Mouse (Mus musculus): ENCODE data around the gene Cldn24.
"Not testable (repeated sequence)": the region's sequence is repeated elsewhere in the genome, so short reads cannot be mapped to it uniquely, and the experiment has no call there.

Gene Cldn24

GRCm38 (mm10) chr8:47821843-47822242 lies at the start of gene Cldn24:
Cldn24 (plus strand) TSS chr8:47822143.
- DNase-seq (ENCODE audit: low read depth in 1 of 2, low spot score in 2 of 2) = no peak

DNA sequence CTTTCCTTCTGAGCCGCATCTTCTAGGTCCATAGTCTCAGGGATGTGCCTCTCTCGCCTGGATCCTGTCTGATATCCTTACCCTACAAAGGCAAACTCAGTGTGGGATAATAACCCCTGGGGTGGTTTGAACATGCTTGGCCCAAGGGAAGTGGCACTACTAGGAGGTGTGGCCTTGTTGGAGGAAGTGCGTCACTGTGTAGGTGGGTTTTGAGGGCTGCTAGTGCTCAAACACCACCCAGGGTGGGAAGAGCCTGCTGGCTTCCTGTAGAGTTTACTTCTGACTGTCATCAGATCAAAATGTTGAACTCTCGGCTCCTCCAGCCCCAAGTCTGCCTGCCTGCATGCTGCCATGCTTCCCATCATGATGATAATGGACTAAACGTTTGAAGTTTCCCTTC lies 49.0 kb upstream of the Cldn24 start:
- DNase-seq (ENCODE audit: low read depth in 1 of 2, low spot score in 2 of 2) = no peak

DNA sequence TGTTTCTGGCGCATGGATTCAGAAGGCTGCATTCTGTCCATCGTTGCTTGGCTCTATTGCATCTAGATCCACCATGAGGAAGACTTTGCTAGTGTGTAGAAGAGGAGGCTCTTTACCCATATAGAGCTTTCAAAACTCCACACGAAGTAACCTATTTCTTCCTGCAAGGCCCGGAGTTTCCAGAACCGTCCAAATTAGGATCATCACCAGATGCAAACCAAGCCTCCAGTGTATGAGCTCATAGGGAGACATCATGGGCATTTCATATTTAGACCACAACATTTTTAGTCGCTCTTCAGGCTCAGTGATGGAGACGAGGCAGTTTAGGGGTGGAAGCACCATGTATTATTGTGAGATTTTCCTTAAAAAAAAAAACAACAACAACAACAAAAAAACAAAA lies 44.5 kb upstream of the Cldn24 start:
- no peak for DNase-seq (ENCODE audit: low read depth in 1 of 2, low spot score in 2 of 2)

DNA sequence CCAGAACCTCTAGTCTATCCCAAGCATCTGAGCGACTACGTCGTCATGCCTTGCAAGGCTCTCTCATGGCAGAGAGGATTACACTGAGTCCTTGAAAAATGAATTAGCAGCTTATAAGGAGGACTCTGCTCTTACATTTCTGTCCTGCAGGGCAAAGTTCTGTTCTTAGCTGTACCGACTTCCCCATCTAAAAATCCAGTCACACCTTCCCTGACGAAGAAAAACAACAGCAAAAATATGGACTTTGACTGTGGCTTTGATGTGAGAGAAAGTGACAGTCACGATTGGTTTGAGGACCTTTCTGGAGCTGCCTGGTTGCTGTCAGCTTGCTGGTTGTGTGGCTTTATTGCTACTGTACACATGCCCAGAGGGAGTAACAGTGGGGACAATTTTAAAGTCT lies 42.4 kb upstream of the Cldn24 start:
- DNase-seq (ENCODE audit: low read depth in 1 of 2, low spot score in 2 of 2) = no peak

DNA sequence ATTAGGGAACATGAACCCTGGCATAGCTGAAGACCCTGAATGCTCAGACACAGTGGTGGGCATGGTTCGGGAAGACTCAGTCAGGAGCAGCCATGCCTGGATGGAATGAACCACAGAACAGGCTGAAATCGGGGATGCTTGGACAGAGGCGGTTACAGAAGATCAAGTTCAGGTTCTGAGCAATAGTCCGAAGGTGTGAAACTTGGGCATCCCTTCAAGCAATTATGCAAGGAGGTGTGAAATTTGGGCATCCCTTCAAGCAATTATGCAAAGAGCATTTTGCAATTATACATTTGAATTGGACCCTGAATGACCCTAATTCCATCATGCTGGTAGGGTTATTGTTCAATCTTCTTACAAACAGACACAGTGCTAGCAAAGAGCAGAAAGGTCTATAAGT lies 40.1 kb upstream of the Cldn24 start:
- DNase-seq (ENCODE audit: low read depth in 1 of 2, low spot score in 2 of 2) = no peak

DNA sequence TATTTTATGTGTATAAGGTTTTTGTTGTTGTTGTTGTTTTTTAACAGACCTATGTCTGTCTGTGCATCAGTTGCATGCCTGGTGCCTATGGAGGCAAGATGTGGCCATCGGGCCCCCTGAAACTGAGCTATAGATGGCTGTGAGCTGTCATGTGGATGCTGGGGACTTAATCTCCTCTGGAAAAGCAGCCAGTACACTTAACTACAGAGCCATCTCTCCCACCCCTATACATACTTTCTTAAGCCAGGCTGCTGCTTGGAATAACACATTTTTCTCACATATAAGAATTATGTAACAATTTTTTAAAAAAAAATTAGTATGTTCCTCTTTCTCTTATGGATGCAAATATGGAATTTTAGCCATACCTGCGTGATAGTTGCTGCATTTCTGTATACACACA lies 38.4 kb upstream of the Cldn24 start:
- no peak for DNase-seq (ENCODE audit: low read depth in 1 of 2, low spot score in 2 of 2)

DNA sequence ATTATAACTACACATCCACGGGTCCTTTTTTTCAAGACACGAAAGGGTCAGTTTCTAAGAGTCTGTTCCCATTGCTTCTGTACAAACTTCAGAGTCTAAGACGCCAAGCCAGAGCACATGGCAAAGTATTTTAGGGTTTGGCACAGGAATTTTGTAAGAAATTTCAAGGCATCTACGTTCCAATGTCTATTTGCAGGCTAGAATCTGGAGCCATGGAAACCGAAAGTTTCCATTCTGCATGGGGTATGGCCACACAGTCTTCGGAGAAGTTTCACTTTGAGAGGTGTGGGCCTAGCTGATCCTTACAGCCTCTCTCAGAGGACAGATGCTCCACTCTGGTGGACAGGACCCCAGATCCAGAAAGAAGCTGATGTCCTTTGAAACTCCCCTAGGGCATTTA lies 38.0 kb upstream of the Cldn24 start:
- no peak for DNase-seq (ENCODE audit: low read depth in 1 of 2, low spot score in 2 of 2)

- no peak for DNase-seq (ENCODE audit: low read depth in 1 of 2, low spot score in 2 of 2)
Observed at GRCm38 (mm10) chr8:47784436-47784835, 37.5 kb upstream of the Cldn24 start.

DNA sequence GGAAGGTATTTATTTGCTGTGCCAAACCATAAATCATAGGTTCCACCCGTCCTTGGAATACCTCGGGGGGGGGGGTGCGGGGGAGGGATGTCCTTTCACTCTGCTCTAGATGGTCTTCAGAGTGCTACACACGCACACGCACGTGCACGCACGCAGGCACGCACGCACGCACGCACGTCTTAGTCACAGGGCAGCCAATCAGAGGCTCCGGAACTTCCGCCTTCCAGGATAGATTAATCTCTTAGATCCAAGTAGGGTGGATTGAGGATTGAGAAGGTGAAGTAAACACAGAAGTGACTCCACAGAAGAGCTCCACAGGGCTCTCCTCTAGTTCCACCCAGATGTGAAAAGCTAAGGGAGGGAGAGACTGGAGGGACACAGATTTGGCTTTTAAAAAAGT lies 35.6 kb upstream of the Cldn24 start:
- no peak for DNase-seq (ENCODE audit: low read depth in 1 of 2, low spot score in 2 of 2)

DNA sequence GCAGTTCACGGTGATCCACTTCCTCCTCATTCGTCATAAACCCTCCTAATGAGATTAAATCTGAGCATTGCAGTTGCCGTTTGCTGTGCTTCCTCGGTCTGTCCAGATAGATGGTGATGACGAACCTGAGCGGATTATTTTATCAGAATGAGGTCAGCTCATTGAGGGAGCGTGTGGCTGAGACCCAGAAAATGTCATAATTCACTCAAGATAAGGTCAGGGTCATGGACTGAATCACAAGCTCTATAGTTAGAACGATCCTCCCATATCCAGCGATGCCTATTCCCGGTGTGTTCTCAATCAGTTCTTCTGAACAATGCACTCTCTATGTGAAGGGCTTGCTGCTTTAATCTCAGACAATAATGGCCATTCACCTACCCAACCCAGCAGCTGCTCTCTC lies 34.2 kb upstream of the Cldn24 start:
- DNase-seq (ENCODE audit: low read depth in 1 of 2, low spot score in 2 of 2) = no peak

GRCm38 (mm10) chr8:47791986-47792385 lies 30.0 kb upstream of the Cldn24 start:
- DNase-seq (ENCODE audit: low read depth in 1 of 2, low spot score in 2 of 2) = no peak

DNA sequence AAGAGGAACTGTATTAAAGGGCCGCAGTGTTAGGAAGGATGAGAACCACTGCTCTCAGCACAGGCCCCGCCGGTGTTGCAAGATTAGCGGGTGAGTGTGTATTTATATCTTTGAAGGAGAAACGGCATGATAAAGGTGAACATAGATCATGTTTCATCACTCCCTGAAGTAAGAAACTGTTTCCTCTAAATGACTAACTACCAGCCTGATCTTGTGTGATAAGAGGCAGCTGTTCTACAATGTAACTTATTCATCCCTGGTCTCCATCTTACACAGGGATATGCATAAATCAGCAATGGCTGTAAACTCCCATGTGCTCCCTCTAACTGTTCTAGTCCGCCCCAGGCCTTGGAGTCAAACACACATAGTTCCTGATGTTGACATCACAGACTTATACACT lies 22.5 kb upstream of the Cldn24 start:
- no peak for DNase-seq (ENCODE audit: low read depth in 1 of 2, low spot score in 2 of 2)

GRCm38 (mm10) chr8:47802349-47802748 lies 19.6 kb upstream of the Cldn24 start:
- no peak for DNase-seq (ENCODE audit: low read depth in 1 of 2, low spot score in 2 of 2)

- no peak for DNase-seq (ENCODE audit: low read depth in 1 of 2, low spot score in 2 of 2)
Observed at GRCm38 (mm10) chr8:47804262-47804661, 17.7 kb upstream of the Cldn24 start.

GRCm38 (mm10) chr8:47809970-47810665 lies 11.8 kb upstream of the Cldn24 start:
- no peak for DNase-seq (ENCODE audit: low read depth in 1 of 2, low spot score in 2 of 2)

GRCm38 (mm10) chr8:47810666-47811015 lies 11.3 kb upstream of the Cldn24 start:
- DNase-seq (ENCODE audit: low read depth in 1 of 2, low spot score in 2 of 2) = no peak

DNA sequence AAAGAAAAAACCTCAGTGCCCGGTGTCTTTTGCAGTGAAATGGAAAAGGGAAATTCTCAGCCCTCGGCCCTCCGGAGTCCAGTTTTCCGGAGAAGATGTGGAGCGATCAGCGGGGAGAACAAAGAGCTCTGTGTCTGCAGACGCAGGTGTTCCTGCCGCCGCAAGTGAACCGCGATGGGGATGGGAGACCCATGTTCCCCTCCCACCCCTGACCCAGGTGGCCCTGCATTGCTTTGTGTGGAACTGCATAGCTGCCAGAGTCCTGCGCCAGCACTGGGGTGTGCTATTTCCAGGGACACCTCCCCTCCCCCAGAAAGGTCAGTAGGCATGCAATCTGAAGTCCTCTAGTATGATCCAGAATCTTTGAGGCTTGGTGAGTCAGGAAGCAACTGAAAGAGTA lies 10.7 kb upstream of the Cldn24 start:
- no peak for DNase-seq (ENCODE audit: low read depth in 1 of 2, low spot score in 2 of 2)

DNA sequence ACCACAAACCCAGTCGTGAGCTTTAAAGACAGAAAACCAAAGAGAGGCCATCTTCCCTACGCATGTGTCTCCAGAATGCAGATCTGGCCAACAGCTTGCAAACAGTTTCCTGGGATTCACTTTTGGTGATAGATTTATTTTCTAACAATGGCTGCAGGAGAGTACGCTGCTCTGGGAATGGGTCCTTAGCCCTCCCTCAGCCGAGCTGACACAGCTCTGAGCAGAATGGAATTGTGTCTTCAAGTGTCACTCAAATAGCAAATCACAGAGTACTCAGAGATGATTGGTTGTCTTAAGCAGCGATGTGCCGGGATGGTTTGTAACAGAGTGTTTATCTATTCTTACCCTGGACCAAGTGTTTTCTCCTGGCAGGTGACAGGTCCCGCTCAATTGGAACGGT lies 2.9 kb upstream of the Cldn24 start:
- no peak for DNase-seq (ENCODE audit: low read depth in 1 of 2, low spot score in 2 of 2)

- DNase-seq (ENCODE audit: low read depth in 1 of 2, low spot score in 2 of 2) = no peak
Observed at GRCm38 (mm10) chr8:47820914-47821772, 800 bp upstream of the Cldn24 start.

- not testable (repeated sequence) for DNase-seq (ENCODE audit: low read depth in 1 of 2, low spot score in 2 of 2)
Observed at GRCm38 (mm10) chr8:47822541-47822940, 598 bp downstream of the Cldn24 start.

- DNase-seq (ENCODE audit: low read depth in 1 of 2, low spot score in 2 of 2) = no peak
Observed at GRCm38 (mm10) chr8:47823777-47824176, 1.8 kb downstream of the Cldn24 start.

DNA sequence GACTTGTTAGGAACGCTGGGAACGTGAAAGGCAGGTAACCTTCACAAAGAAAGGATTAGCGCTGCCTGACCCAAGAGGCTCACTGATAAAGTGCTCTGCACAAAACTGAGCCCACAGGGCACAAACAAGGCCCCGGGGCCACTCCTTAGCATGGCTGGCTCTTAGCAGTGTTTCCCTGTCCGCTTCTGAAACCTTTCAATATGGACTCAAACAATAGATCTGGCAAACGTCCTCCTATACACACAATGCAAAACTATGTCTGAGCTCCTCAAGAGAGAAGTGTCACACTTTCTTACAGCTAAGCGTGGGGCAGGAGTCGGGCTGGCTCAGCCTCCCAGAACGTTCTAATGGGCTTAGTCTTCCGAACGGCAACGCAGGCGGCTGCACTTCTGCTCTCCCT lies 2.2 kb downstream of the Cldn24 start, which contains the start of gene Cldn22:
TSS of gene Cldn22 (plus strand) at position 301 of the 400 bp plus-strand sequence.
- no peak for DNase-seq (ENCODE audit: low read depth in 1 of 2, low spot score in 2 of 2)

GRCm38 (mm10) chr8:47825596-47825995 lies 3.7 kb downstream of the Cldn24 start:
- DNase-seq (ENCODE audit: low read depth in 1 of 2, low spot score in 2 of 2) = no peak
